Mouse (Mus musculus) MEL (cell line): ENCODE data around the gene Sik1. TPM values are rescaled to one million over a fixed set of nuclear protein-coding genes. Genes with fewer than 3 reads are reported as not detected.

Experiments used
- DNase-seq: peaks from one replicate; pipeline ENCODE4 v3.0.0; 2011; ENCODE audit warnings: low read depth, low spot score
- H3K27ac ChIP-seq: 2 replicates; pipeline ENCODE4 v1.5.1; 2012; ENCODE audit warnings: low read depth, mild to moderate bottlenecking, control low read depth, low read length, moderate library complexity; ENCODE audit not compliant: control insufficient read depth
- H3K27me3 ChIP-seq, 2 experiments: fragments of 150-350 bp in 1 of 2; sonication (generic) in 1 of 2; 2 replicates each; pipeline ENCODE4 v1.6.1; 2012; ENCODE audit warnings: low read length in 2 of 2, mild to moderate bottlenecking in 2 of 2, improper control_type of control experiment in 1 of 2, moderate library complexity in 1 of 2; ENCODE audit not compliant: insufficient read depth in 2 of 2, control insufficient read depth in 1 of 2
- H3K36me3 ChIP-seq, 2 experiments: 2 replicates each; pipeline ENCODE4 v1.6.1; 2012 to 2014; ENCODE audit warnings: low read length in 2 of 2, improper control_type of control experiment in 1 of 2, inconsistent platforms in 1 of 2, mild to moderate bottlenecking in 1 of 2; ENCODE audit not compliant: insufficient read depth in 2 of 2, control insufficient read depth in 1 of 2
- H3K4me1 ChIP-seq, 2 experiments: fragments of 150-350 bp in 1 of 2; sonication (generic) in 1 of 2; 2 replicates each; pipeline ENCODE4 v1.6.1; 2012; ENCODE audit warnings: low read length in 2 of 2, improper control_type of control experiment in 1 of 2, mild to moderate bottlenecking in 1 of 2; ENCODE audit not compliant: insufficient read depth in 2 of 2, control insufficient read depth in 1 of 2
- H3K4me3 ChIP-seq, 2 experiments: fragments of 150-350 bp in 1 of 2; sonication (generic) in 1 of 2; 2 replicates each; pipeline ENCODE4 v1.5.1; 2012; ENCODE audit warnings: low read depth in 2 of 2, low read length in 2 of 2, mild to moderate bottlenecking in 2 of 2, moderate library complexity in 2 of 2, control low read depth in 1 of 2, improper control_type of control experiment in 1 of 2; ENCODE audit not compliant: control insufficient read depth in 1 of 2, insufficient read depth in 1 of 2
- H3K79me2 ChIP-seq: 2 replicates; pipeline ENCODE4 v1.6.1; 2012; ENCODE audit warnings: mild to moderate bottlenecking, low read length, moderate library complexity; ENCODE audit not compliant: control insufficient read depth, poor library complexity, insufficient read depth
- H3K9ac ChIP-seq: 2 replicates; pipeline ENCODE4 v1.6.1; 2012; ENCODE audit warnings: low read depth, mild to moderate bottlenecking, control low read depth, low read length, moderate library complexity; ENCODE audit not compliant: control insufficient read depth, poor library complexity, severe bottlenecking
- H3K9me3 ChIP-seq: fragments of 150-350 bp; sonication (generic); replicated peaks from 2 replicates; pipeline ENCODE4 v1.6.1; 2012; ENCODE audit warnings: mild to moderate bottlenecking, low read length, improper control_type of control experiment, moderate library complexity; ENCODE audit not compliant: insufficient read depth
- BHLHE40 ChIP-seq: IDR thresholded peaks from 2 replicates; pipeline ENCODE4 v1.6.1; 2012; ENCODE audit warnings: low read depth, mild to moderate bottlenecking, inconsistent platforms, low read length, improper control_type of control experiment, borderline replicate concordance
- CHD1 ChIP-seq: IDR thresholded peaks from 2 replicates; pipeline ENCODE4 v1.6.1; 2012; ENCODE audit warnings: low read depth, mild to moderate bottlenecking, inconsistent platforms, low read length, improper control_type of control experiment
- CHD2 ChIP-seq: IDR thresholded peaks from 2 replicates; pipeline ENCODE4 v1.6.1; 2011; ENCODE audit warnings: low read length, improper control_type of control experiment
- E2F4 ChIP-seq: IDR thresholded peaks from 2 replicates; pipeline ENCODE4 v1.6.1; 2011; ENCODE audit warnings: low read depth, low read length, improper control_type of control experiment, borderline replicate concordance
- ELF1 ChIP-seq: IDR thresholded peaks from 2 replicates; pipeline ENCODE4 v1.6.1; 2014; ENCODE audit warnings: low read depth, mild to moderate bottlenecking, inconsistent platforms, low read length, improper control_type of control experiment, moderate library complexity
- ETS1 ChIP-seq: IDR thresholded peaks from 2 replicates; pipeline ENCODE4 v1.6.1; 2012; ENCODE audit warnings: low read depth, mild to moderate bottlenecking, inconsistent platforms, low read length, improper control_type of control experiment, moderate library complexity
- GABPA ChIP-seq: IDR thresholded peaks from 2 replicates; pipeline ENCODE4 v1.6.1; 2012; ENCODE audit warnings: low read depth, mild to moderate bottlenecking, inconsistent platforms, low read length, improper control_type of control experiment, moderate library complexity
- GATA1 ChIP-seq: IDR thresholded peaks from 2 replicates; pipeline ENCODE4 v1.6.1; 2011; ENCODE audit warnings: low read depth, low read length, improper control_type of control experiment
- HCFC1 ChIP-seq: IDR thresholded peaks from 2 replicates; pipeline ENCODE4 v1.6.1; 2012; ENCODE audit warnings: low read depth, mild to moderate bottlenecking, inconsistent platforms, low read length, improper control_type of control experiment, moderate library complexity
- KAT2A ChIP-seq: conservative IDR thresholded peaks from 2 replicates; pipeline ENCODE4 v1.6.1; 2012; ENCODE audit warnings: low read depth, low read length, improper control_type of control experiment, inconsistent platforms
- MAX ChIP-seq: IDR thresholded peaks from 2 replicates; pipeline ENCODE4 v1.6.1; 2011; ENCODE audit warnings: low read length, improper control_type of control experiment
- MEF2A ChIP-seq: IDR thresholded peaks from 2 replicates; pipeline ENCODE4 v1.6.1; 2014; ENCODE audit warnings: low read depth, mild to moderate bottlenecking, inconsistent platforms, low read length, improper control_type of control experiment; ENCODE audit not compliant: poor library complexity, insufficient replicate concordance, severe bottlenecking; ENCODE audit errors: extremely low read depth
- NELFE ChIP-seq: IDR thresholded peaks from 2 replicates; pipeline ENCODE4 v1.6.1; 2011; ENCODE audit warnings: low read depth, low read length, improper control_type of control experiment
- RAD21 ChIP-seq: IDR thresholded peaks from 2 replicates; pipeline ENCODE4 v1.6.1; 2011; ENCODE audit warnings: mild to moderate bottlenecking, low read depth, low read length, improper control_type of control experiment
- RCOR1 ChIP-seq: IDR thresholded peaks from 2 replicates; pipeline ENCODE4 v1.6.1; 2012; ENCODE audit warnings: low read depth, mild to moderate bottlenecking, inconsistent platforms, low read length, improper control_type of control experiment
- SIN3A ChIP-seq: IDR thresholded peaks from 2 replicates; pipeline ENCODE4 v1.6.1; 2012; ENCODE audit warnings: low read length, improper control_type of control experiment, inconsistent platforms
- SMC3 ChIP-seq: IDR thresholded peaks from 2 replicates; pipeline ENCODE4 v1.6.1; 2011; ENCODE audit warnings: low read depth, low read length, improper control_type of control experiment
- TAL1 ChIP-seq: IDR thresholded peaks from 2 replicates; pipeline ENCODE4 v1.6.1; 2012; ENCODE audit warnings: mild to moderate bottlenecking, inconsistent platforms, low read length, moderate library complexity, mixed read lengths
- TBP ChIP-seq: IDR thresholded peaks from 2 replicates; pipeline ENCODE4 v1.8.0; 2011; ENCODE audit warnings: low read depth, low read length, improper control_type of control experiment
- TCF12 ChIP-seq: IDR thresholded peaks from 2 replicates; pipeline ENCODE4 v1.6.1; 2014; ENCODE audit warnings: low read depth, mild to moderate bottlenecking, inconsistent platforms, low read length, improper control_type of control experiment, moderate library complexity
- UBTF ChIP-seq: IDR thresholded peaks from 2 replicates; pipeline ENCODE4 v1.6.1; 2012; ENCODE audit warnings: low read depth, mild to moderate bottlenecking, inconsistent platforms, low read length, improper control_type of control experiment, moderate library complexity, borderline replicate concordance; ENCODE audit not compliant: insufficient read depth
- USF1 ChIP-seq: IDR thresholded peaks from 2 replicates; pipeline ENCODE4 v1.6.1; 2014; ENCODE audit warnings: low read depth, mild to moderate bottlenecking, inconsistent platforms, low read length, improper control_type of control experiment, moderate library complexity
- ZC3H11A ChIP-seq: IDR thresholded peaks from 2 replicates; pipeline ENCODE4 v1.6.1; 2012; ENCODE audit warnings: low read depth, mild to moderate bottlenecking, inconsistent platforms, low read length, improper control_type of control experiment
- ZMIZ1 ChIP-seq: IDR thresholded peaks from 2 replicates; pipeline ENCODE4 v1.6.1; 2012; ENCODE audit warnings: low read depth, mild to moderate bottlenecking, inconsistent platforms, low read length, improper control_type of control experiment, moderate library complexity
- ZNF384 ChIP-seq: IDR thresholded peaks from 2 replicates; pipeline ENCODE4 v1.6.1; 2012; ENCODE audit warnings: low read depth, mild to moderate bottlenecking, inconsistent platforms, low read length, improper control_type of control experiment
- polyA plus RNA-seq, 2 experiments: library from polyadenylated mRNA; stranded (reverse) in 1 of 2; unstranded in 1 of 2; fragments of >175 nt in 1 of 2; fragments of >200 nt in 1 of 2; gene quantifications; 2 replicates each; pipeline versions ENCODE4 v1.2.1 to v1.2.4; 2012; ENCODE audit warnings: low replicate concordance in 2 of 2, low read depth in 1 of 2; ENCODE audit not compliant: insufficient read length in 2 of 2, insufficient read depth in 1 of 2, missing spikeins in 1 of 2
- total RNA-seq: library from RNA; depleted of rRNA; stranded (reverse); fragments of 300-350 nt; gene quantifications from 2 replicates; pipeline ENCODE4 v1.2.3, GENCODE M21; 2012

The Sik1 gene
- total and polyA plus RNA-seq, 3 experiments: 5.5 to 10.4 TPM; not detected in 1

DNA sequence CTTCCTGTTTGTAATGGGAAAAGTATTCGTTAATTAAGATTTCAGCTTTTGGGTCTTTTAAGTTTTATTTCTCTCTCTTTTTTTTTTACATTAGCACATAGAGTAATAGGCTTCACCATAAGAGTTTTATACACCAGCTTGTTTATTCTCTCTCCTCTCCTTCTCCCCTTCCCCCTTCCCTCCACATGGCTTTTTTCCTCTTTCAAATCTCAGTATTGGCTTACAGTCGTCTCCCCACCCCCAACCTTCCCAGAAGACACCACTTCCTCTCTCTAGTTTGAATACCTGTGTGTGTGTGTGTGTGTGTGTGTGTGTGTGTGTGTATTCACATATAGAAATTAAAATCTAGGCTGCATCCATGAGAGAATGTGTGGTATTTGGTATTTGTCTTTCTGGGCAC is 3.8 kb upstream of the Sik1 start:
- H3K4me3 ChIP-seq: no peak overlapping the region
- H3K9me3 ChIP-seq: no peaks in the 10 kb centered on the region
- no peak for DNase-seq
- no peak overlapping the region for H3K27ac ChIP-seq
- peaks cover 9% of the 10 kb centered on the region for H3K79me2 ChIP-seq
- no peaks in the 10 kb centered on the region for H3K27me3 ChIP-seq
- no peak for TF ChIP-seq KAT2A
- no peak for TF ChIP-seq UBTF
- no peak for TF ChIP-seq HCFC1
- TF ChIP-seq TBP: no peak
- TF ChIP-seq ETS1: no peak
- no peak for TF ChIP-seq BHLHE40
- no peak for TF ChIP-seq CHD1
- TF ChIP-seq E2F4: no peak
- H3K4me1 ChIP-seq: peaks cover 4 to 25% of the 10 kb centered on the region in 2 experiments; a peak in 3 of 4 replicates
- peaks cover 0 to 3% of the 10 kb centered on the region in 2 experiments; a peak in 1 of 4 replicates for H3K36me3 ChIP-seq
- H3K9ac ChIP-seq: no peak overlapping the region

DNA sequence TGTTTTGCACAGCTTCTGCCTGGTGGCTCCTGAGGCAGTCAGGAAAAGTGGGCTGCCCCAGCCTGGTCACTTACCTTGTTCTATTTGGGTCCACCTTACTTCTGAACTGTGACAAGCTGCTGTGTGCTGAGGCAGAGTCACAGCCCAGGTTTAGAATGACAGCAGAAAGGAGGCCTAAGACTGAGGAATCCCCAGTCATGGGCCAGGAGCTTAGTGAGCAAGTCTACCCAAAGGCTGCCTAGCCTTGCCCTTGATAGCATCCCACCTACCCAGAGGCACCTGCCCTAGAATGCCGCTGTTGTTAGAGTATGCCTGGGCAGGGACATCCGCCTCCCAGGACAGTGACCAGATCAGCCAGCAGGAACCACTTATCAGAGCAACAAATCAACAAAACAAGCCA is 3.2 kb upstream of the Sik1 start:
- no peak overlapping the region for H3K4me3 ChIP-seq
- H3K4me1 ChIP-seq: peaks cover 4 to 25% of the 10 kb centered on the region in 2 experiments; a peak in 3 of 4 replicates

DNA sequence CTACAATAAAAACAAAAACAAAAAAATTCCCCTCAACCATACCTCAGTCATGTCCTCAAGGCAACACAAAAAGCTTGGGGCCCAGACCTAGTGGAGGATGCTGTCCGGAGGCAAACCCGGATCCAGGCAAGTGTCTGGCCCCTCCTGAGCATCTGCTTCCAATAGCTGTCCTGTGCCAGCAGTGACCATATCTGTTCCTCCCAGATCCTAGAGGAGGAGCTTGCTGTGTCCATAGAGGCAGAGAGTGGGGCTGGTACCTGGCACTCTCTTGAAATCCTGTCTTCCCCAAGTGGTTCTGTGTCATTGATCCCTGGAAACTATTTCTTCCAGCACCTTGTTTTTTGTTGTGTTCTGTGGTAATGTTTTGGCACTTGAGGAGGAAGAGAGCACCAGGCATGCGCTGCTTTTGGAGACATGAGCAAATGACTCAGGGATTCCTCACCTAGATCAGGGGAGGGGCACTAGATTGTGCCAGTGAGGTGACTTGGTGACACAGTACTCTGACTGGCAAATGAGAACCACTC is 2.4 kb upstream of the Sik1 start:
- peaks cover 11% of the 10 kb centered on the region for H3K79me2 ChIP-seq
- no peaks in the 10 kb centered on the region for H3K9me3 ChIP-seq
- H3K27me3 ChIP-seq: no peaks in the 10 kb centered on the region
- TF ChIP-seq E2F4 (no peak), CHD2 (no peak), SIN3A (no peak), CHD1 (no peak), KAT2A (no peak), ZNF384 (no peak), MAX (no peak), TAL1 (no peak), MEF2A (no peak), SMC3 (no peak), GABPA (no peak), TCF12 (no peak), GATA1 (no peak), RAD21 (no peak), ELF1 (no peak)
- no peak overlapping the region for H3K4me3 ChIP-seq
- peaks cover 4 to 18% of the 10 kb centered on the region in 2 experiments; a peak in 3 of 4 replicates for H3K4me1 ChIP-seq
- H3K36me3 ChIP-seq: 0 out of 4 replicates have a peak, but pooled peaks cover 0 to under 1% of the 10 kb centered on the region in 2 experiments
- DNase-seq: no peak
- H3K27ac ChIP-seq: no peak overlapping the region
- no peak overlapping the region for H3K9ac ChIP-seq

More for the DNA sequence above, 3.2 kb upstream of the Sik1 start:
- peaks cover 0 to 3% of the 10 kb centered on the region in 2 experiments; a peak in 1 of 4 replicates for H3K36me3 ChIP-seq
- DNase-seq: no peak
- TF ChIP-seq RAD21: no peak
- TF ChIP-seq ZC3H11A: no peak
- no peak for TF ChIP-seq RCOR1
- no peak for TF ChIP-seq ZNF384
- TF ChIP-seq ZMIZ1: no peak
- no peak for TF ChIP-seq NELFE
- TF ChIP-seq TAL1: no peak
- no peak for TF ChIP-seq USF1
- H3K27ac ChIP-seq: no peak overlapping the region
- H3K79me2 ChIP-seq: peaks cover 9% of the 10 kb centered on the region
- H3K27me3 ChIP-seq: no peaks in the 10 kb centered on the region
- H3K9ac ChIP-seq: no peak overlapping the region
- no peaks in the 10 kb centered on the region for H3K9me3 ChIP-seq
